Mouse (Mus musculus): ENCODE measurements around the gene Tnf. TPM values are rescaled to one million over a fixed set of nuclear protein-coding genes. Genes with fewer than 3 reads are reported as not detected.

Tnf gene
- total and polyA plus RNA-seq, 3 experiments: 18.8 to 25.2 (median 20.8) TPM

GRCm38 (mm10) chr17:35232659-35233058 lies 30.9 kb upstream of the Tnf start:
- H3K79me2 ChIP-seq (replicated peaks; ENCODE audit: control insufficient read depth, extremely low read depth, insufficient read depth, poor library complexity, severe bottlenecking): peaks cover 31% of the 10 kb centered on the region
- peaks cover 17 to 62% of the 10 kb centered on the region in 2 experiments for H3K4me1 ChIP-seq (ENCODE audit: control insufficient read depth in 1 of 2, insufficient read depth in 2 of 2)
- peaks cover 32 to 58% of the 10 kb centered on the region in 2 experiments for H3K36me3 ChIP-seq (replicated peaks in 1 of 2; ENCODE audit: control insufficient read depth in 1 of 2, insufficient read depth in 1 of 2, low read length in 1 of 2)
- dilution Hi-C loops (cut with MboI; ENCODE audit: extremely low pct_ligation_motif_present, extremely low pct_unique_long_range_greater_than_20kb, low sequenced_read_pairs): no loop called here
- peak overlapping the region in 1 of 3 experiments; percentile 18 for H3K4me3 ChIP-seq (replicated peaks in 1 of 3; ENCODE audit: low read depth in 2 of 3, low read length in 2 of 3, poor library complexity in 1 of 3)
- in situ Hi-C loops (cut with MboI; ENCODE audit: low pct_ligation_motif_present, low pct_unique_long_range_greater_than_20kb, low sequenced_read_pairs): loop anchor here (5.0 to 10.0 kb wide), 3 partner anchors 60 to 218 kb away; partner anchors contain the start of genes Ly6g5b and Vwa7
- TF ChIP-seq JUN (IDR thresholded peaks at IDR 0.05; ENCODE audit: insufficient read depth, low read depth, low read length): no peak
- TF ChIP-seq ELF1 (IDR thresholded peaks at IDR 0.05; ENCODE audit: low read depth, low read length): no peak
- no peak for TF ChIP-seq NELFE (IDR thresholded peaks at IDR 0.05; ENCODE audit: low read depth, low read length)
- no peak for DNase-seq (ENCODE audit: extremely low read depth)
- no peak overlapping the region for H3K9ac ChIP-seq (ENCODE audit: insufficient read depth, low read depth)
- H3K27me3 ChIP-seq (replicated peaks): no peaks in the 10 kb centered on the region
- H3K4me2 ChIP-seq (ENCODE audit: insufficient read depth, low read depth, poor library complexity, severe bottlenecking): 0 out of 2 replicates have a peak overlapping the region, but pooled peaks have one; percentile 2
- peak overlapping the region; percentile 31 for H3K27ac ChIP-seq (ENCODE audit: insufficient read depth, low read depth)
- H3K9me3 ChIP-seq (replicated peaks; ENCODE audit: low read length): no peaks in the 10 kb centered on the region

GRCm38 (mm10) chr17:35232043-35232442 lies 30.2 kb upstream of the Tnf start:
- peaks cover 17 to 67% of the 10 kb centered on the region in 2 experiments for H3K4me1 ChIP-seq (ENCODE audit: control insufficient read depth in 1 of 2, insufficient read depth in 2 of 2)

More at GRCm38 (mm10) chr17:35232043-35232442, 30.2 kb upstream of the Tnf start:
- Histone ChIP-seq H3K27ac (ENCODE audit: insufficient read depth, low read depth) (peak overlapping the region; percentile 41), H3K9ac (ENCODE audit: insufficient read depth, low read depth) (peak overlapping the region; percentile 35; the same call in 1 of the 2 replicates), H3K4me3 (replicated peaks in 1 of 3; ENCODE audit: low read depth in 2 of 3, low read length in 2 of 3, poor library complexity in 1 of 3) (no peak overlapping the region), H3K4me2 (ENCODE audit: insufficient read depth, low read depth, poor library complexity, severe bottlenecking) (peak overlapping the region; percentile 69), H3K27me3 (replicated peaks) (no peaks in the 10 kb centered on the region), H3K36me3 (replicated peaks in 1 of 2; ENCODE audit: control insufficient read depth in 1 of 2, insufficient read depth in 1 of 2, low read length in 1 of 2) (peaks cover 33 to 60% of the 10 kb centered on the region in 2 experiments), H3K9me3 (replicated peaks; ENCODE audit: low read length) (no peaks in the 10 kb centered on the region), H3K79me2 (replicated peaks; ENCODE audit: control insufficient read depth, extremely low read depth, insufficient read depth, poor library complexity, severe bottlenecking) (peaks cover 31% of the 10 kb centered on the region)
- in situ Hi-C loops (cut with MboI; ENCODE audit: low pct_ligation_motif_present, low pct_unique_long_range_greater_than_20kb, low sequenced_read_pairs) (loop anchor here (5.0 to 10.0 kb wide), 3 partner anchors 60 to 217 kb away; partner anchors contain the start of genes Ly6g5b and Vwa7), dilution Hi-C loops (cut with MboI; ENCODE audit: extremely low pct_ligation_motif_present, extremely low pct_unique_long_range_greater_than_20kb, low sequenced_read_pairs) (no loop called here)
- TF ChIP-seq CTCF (conservative IDR thresholded peaks at IDR 0.05 in 1 of 2, IDR thresholded peaks at IDR 0.05 in 1 of 2; ENCODE audit: low read depth in 2 of 2, low read length in 2 of 2) (peak; percentile 80 to 94), HCFC1 (IDR thresholded peaks at IDR 0.05; ENCODE audit: low read depth, low read length) (no peak), USF1 (IDR thresholded peaks at IDR 0.05; ENCODE audit: low read depth, low read length) (no peak), ELF1 (IDR thresholded peaks at IDR 0.05; ENCODE audit: low read depth, low read length) (peak; percentile 46), MYC (IDR thresholded peaks at IDR 0.05; ENCODE audit: low read depth, low read length) (peak; percentile 65; the same call in 1 of the 2 replicates), ZMIZ1 (IDR thresholded peaks at IDR 0.05; ENCODE audit: low read depth, low read length) (peak; percentile 41; the same call in 1 of the 2 replicates), CHD1 (IDR thresholded peaks at IDR 0.05; ENCODE audit: low read depth, low read length) (no peak), SIN3A (IDR thresholded peaks at IDR 0.05; ENCODE audit: low read length) (peak; percentile 61), MEF2A (IDR thresholded peaks at IDR 0.05; ENCODE audit: borderline replicate concordance, low read depth, low read length) (0 out of 2 replicates have a peak, but pooled peaks have one; percentile 34), SMC3 (IDR thresholded peaks at IDR 0.05; ENCODE audit: low read depth, low read length) (peak; percentile 96), MAX (IDR thresholded peaks at IDR 0.05; ENCODE audit: low read length) (peak; percentile 59; the same call in 1 of the 2 replicates), EP300 (IDR thresholded peaks at IDR 0.05; ENCODE audit: low read length) (0 out of 2 replicates have a peak, but pooled peaks have one; percentile 22), MAZ (IDR thresholded peaks at IDR 0.05; ENCODE audit: low read depth, low read length) (0 out of 2 replicates have a peak, but pooled peaks have one; percentile 17), IRF4 (IDR thresholded peaks at IDR 0.05; ENCODE audit: low read depth, low read length) (peak; percentile 49), ZNF384 (IDR thresholded peaks at IDR 0.05; ENCODE audit: low read depth, low read length) (no peak), ZC3H11A (IDR thresholded peaks at IDR 0.05; ENCODE audit: low read depth, low read length) (peak; percentile 88), E2F4 (IDR thresholded peaks at IDR 0.05; ENCODE audit: insufficient replicate concordance, low read depth, low read length) (no peak), CHD2 (IDR thresholded peaks at IDR 0.05; ENCODE audit: low read length) (peak; percentile 47; the same call in 1 of the 2 replicates), RAD21 (IDR thresholded peaks at IDR 0.05; ENCODE audit: low read depth, low read length) (peak; percentile 88), MAFK (IDR thresholded peaks at IDR 0.05; ENCODE audit: insufficient replicate concordance, low read length) (no peak), NRF1 (IDR thresholded peaks at IDR 0.05; ENCODE audit: low read depth, low read length) (0 out of 2 replicates have a peak, but pooled peaks have one; percentile 22)
- peak; percentile 88 for DNase-seq (ENCODE audit: extremely low read depth)

Measured in CH12.LX (cell line).